Mouse (Mus musculus): ENCODE measurements at regions not wholly inside any gene's neighbourhood (a gene's known extent, or its start where the extent isn't known, plus 50 kb on each side); places are given as distances from the start of the nearest gene placed in this dataset.
"Not testable (repeated sequence)": the region's sequence is repeated elsewhere in the genome, so short reads cannot be mapped to it uniquely, and the experiment has no call there.

DNA sequence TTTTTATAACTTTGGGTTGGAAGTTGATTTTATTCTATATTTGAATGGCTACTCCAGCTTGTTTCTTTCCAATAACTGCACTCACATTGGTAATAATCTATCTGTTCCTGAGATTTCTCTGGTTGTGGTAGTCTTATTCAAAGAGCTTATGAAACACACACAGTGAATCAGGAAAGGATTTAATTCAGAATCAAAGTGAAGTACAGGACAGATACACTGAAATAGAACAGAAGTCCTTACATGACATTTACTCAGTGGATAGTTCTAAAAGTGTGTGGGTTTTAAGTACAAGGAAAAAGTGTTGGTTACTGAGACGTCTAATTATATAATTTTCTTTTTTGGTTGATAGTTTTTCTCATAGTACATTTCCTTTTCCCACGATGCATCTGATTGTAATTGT, 859.7 kb downstream of the Rpia start:
- in situ Hi-C loops (cut with MseI, MboI): no loop called here

DNA sequence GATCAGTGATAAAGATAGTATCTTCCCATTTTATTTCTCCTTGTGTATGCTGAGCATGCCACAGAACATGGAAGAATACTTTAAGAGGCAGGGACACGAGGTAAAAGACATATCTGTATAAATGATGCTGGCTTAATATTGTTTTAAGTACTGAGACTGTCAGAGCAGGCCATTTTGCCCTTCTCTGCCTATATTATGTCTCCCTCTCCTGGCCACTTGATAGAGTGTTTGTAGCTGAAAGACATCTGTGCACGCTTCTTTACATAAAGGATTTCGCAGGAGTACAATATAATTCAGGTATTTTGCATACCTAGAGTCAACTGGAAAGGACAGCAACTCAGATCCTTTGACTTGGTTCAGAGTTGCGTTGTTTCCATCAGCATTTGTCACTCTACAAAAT, 877.3 kb downstream of the Rpia start:
- in situ Hi-C loops (cut with MseI, MboI): no loop called here

GRCm38 (mm10) chr6:69879286-69879685, 912.7 kb downstream of the Rpia start:
- in situ Hi-C loops (cut with MseI, MboI): no loop called here

DNA sequence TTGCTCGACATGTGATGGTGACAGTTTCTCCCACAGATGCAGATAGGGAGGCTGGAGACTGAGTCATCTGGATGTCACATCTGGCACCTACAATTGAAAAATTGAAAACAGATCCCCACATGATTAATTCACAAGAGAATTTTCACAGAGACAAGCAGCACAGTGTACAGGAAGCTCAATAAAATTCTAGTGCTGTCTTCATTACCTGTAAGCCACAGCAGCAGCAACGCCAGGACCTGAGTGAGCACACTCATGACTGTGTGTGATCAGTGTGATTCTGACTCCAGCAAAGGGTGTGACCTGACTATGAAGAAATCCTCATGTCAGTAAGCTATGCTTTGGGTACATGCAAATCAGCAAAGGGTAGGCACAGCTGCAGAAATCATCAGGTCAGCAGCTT, 933.4 kb downstream of the Rpia start:
- in situ Hi-C loops (cut with MseI, MboI): not testable (repeated sequence)

DNA sequence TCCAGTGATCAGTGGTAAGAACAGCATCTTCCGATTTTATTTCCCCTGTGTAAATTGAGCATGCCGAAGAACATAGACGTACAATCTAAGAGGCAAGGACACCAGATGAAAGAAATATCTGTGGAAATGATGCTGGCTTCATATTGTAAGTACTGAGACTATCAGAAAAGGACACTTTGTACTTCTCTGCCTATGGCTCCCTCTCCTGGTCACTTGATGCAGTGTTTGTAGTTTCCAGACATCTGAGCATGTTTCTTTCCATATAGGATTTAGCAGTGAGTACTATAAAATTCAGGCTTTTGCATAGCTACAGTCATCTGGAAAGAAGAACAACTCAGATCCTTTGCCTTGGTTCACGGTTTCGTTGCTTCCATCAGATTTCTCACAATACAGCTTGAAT, 963.4 kb downstream of the Rpia start:
- in situ Hi-C loops (cut with MseI, MboI): not testable (repeated sequence)

GRCm38 (mm10) chr6:69814972-69815371, 977.1 kb downstream of the Rpia start:
- in situ Hi-C loops (cut with MseI, MboI): not testable (repeated sequence)

- in situ Hi-C loops (cut with MseI, MboI): not testable (repeated sequence)
Measured at GRCm38 (mm10) chr6:69814373-69814772, 977.7 kb downstream of the Rpia start.

DNA sequence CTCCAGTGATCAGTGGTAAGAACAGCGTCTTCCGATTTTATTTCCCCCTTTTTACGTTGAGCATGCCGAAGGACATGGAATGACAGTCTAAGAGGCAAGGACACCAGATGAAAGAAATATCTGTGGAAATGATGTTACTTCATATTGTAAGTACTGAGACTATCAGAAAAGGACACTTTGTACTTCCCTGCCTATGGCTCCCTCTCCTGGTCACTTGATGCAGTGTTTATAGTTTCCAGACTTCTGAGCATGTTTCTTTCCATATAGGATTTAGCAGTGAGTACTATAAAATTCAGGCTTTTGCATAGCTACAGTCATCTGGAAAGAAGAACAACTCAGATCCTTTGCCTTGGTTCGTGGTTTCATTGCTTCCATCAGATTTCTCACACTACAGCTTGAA, 1011.7 kb downstream of the Rpia start:
- in situ Hi-C loops (cut with MseI, MboI): not testable (repeated sequence)

GRCm38 (mm10) chr6:69777322-69777721, 1014.7 kb downstream of the Rpia start:
- in situ Hi-C loops (cut with MseI, MboI): not testable (repeated sequence)

DNA sequence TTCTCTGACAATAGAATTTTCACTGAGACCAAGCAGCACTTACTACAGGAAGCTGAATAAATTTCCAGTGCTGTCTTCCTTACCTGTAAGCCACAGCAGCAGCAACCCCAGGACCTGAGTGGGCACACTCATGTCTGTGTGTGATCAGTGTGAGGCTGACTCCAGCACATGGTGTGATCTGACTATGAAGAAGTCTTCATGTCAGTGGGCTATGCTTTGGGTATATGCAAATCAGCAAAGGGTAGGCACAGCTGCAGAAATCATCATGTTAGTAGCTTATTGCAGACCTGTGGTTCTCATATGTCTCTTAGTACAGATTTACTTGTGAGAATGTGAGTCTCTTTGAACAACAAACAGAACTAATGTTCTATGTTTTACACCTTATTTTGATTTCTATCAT, 1027.2 kb downstream of the Rpia start:
- in situ Hi-C loops (cut with MseI, MboI): no loop called here

- in situ Hi-C loops (cut with MseI, MboI): no loop called here
Measured at GRCm38 (mm10) chr6:69758618-69759017, 1033.4 kb downstream of the Rpia start.

DNA sequence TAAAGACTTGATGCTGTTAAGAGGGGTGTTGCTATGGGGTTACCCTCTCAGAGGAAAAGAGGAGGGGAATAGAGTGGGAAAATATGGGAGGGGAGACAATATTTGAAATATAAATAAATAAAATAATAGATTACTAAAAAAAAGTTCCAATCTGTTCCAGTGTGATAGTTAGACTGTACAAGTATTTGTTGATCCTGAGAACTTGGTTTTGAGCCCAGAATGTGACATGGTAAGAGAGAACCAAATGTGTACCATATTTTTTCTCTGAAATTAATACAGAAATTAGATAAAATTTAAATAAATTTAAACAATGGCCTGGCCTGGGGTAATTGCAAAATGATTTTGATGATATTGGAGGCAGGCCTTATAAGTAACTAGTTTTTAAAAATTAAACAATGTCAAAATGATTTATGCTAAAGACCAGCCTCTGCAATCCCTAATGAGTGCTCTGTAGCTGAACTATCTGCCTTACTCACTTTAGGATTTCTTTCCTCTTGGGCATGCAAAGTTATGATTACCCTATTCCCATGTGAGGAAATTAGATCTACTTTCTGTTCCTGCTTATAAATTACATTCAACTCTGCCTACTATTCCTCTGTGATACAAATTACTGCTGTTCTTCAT, 1052.9 kb downstream of the Rpia start:
- in situ Hi-C loops (cut with MseI, MboI): no loop called here

DNA sequence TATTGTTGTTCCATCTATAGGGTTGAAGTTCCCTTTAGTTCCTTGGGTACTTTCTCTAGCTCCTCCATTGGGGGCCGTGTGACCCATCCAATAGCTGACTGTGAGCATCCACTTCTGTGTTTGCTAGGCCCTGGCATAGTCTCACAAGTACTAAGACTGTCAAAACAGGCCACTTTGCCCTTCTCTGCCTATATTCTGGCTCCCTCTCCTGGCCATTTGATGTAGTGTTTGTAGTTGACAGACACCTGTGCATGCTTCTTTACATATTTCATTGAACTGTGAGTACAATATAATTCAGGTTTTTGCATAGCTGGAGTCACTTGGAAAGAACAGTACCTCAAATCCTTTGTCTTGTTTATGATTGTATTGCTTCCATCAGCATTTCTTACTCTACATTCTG, 1059.2 kb downstream of the Rpia start:
- in situ Hi-C loops (cut with MseI, MboI): not testable (repeated sequence)

DNA sequence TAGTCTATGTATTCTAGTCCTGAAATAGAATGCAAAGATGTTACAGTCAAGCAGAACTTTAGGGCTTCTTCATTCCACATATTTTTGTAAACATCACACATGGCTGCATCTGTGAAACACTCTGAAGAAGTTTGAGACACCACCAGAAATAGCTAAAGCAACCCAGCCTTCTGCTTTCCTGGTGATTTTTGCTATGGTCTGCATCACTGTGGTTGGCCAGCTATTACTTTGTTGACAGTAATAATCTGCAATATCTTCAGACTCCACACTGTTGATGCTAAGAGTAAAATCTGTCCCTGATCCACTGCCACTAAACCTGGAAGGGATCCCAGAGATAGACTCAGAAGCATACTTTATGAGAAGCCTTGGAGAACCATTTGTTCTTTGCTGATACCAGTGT, 1065.7 kb downstream of the Rpia start:
- in situ Hi-C loops (cut with MseI, MboI): no loop called here

DNA sequence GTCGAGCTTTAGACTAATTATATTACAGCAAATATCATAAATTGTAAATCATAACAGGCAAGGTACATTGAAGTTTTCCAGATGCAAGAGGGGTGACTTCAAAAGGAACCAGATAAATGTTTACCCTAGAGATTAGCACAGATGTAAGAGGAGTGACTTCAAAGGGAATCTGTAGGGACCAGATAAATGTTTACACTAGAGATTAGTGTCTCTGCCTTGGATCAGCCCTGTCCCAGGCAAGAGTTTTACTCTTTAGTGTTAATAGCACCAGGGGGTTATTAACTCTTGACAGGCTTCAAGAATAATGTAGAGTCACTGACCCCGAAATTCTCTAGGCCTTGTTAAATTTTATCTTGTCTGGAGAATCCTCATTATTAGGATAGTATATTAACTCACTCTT, 1089.2 kb downstream of the Rpia start:
- in situ Hi-C loops (cut with MseI, MboI): loop anchor here in 1 of 2 experiments (25.0 kb wide), 1 partner anchor 191 kb away; no protein-coding TSS in a partner anchor

- in situ Hi-C loops (cut with MseI, MboI): no loop called here
Measured at GRCm38 (mm10) chr6:69681172-69681571, 1110.9 kb downstream of the Rpia start.

DNA sequence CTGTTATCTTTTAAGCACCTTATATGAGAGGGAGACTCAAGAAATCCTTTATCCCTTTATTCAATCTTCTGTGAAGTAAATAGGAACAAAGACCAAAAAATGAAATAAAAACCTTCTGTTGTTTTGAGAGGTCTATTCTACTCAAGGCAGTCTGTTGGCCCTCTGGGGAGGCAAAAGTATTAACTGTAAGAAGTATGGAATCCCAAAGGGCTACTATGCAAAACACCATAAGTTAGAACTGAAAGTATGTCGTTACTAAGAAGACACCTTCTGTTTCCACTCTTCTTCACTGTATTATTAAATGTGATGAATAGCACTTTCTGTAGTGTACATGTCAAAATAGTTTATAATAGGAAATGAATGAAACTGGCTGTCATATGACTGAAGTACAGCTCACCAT, 1129.6 kb downstream of the Rpia start:
- in situ Hi-C loops (cut with MseI, MboI): not testable (repeated sequence)
